Mouse (Mus musculus) liver, adult 2 months (tissue): ENCODE data around the gene A230050P20Rik. TPM values are rescaled to one million over a fixed set of nuclear protein-coding genes. Genes with fewer than 3 reads are reported as not detected.
"Not testable (repeated sequence)": the region's sequence is repeated elsewhere in the genome, so short reads cannot be mapped to it uniquely, and the experiment has no call there.

Experiments
- DNase-seq: peaks from one replicate; pipeline ENCODE4 v3.0.0-alpha.2; 2011; ENCODE audit warnings: low read depth, low spot score; ENCODE audit errors: extremely low read depth
- H3K27ac ChIP-seq: fragments of 200-500 bp; replicated peaks from 2 replicates; pipeline ENCODE4 v1.5.1; 2012; ENCODE audit warnings: low read depth, mild to moderate bottlenecking, control low read depth, inconsistent platforms, low read length; ENCODE audit not compliant: insufficient read depth
- H3K27me3 ChIP-seq: fragments of 200-500 bp; 2 replicates; pipeline ENCODE4 v1.6.1; 2012; ENCODE audit warnings: mild to moderate bottlenecking, moderate library complexity, low read length, inconsistent platforms; ENCODE audit not compliant: control insufficient read depth, insufficient read depth
- H3K36me3 ChIP-seq: fragments of 200-500 bp; 2 replicates; pipeline ENCODE4 v1.6.1; 2012; ENCODE audit warnings: low read length, inconsistent platforms; ENCODE audit not compliant: control insufficient read depth, insufficient read depth
- H3K4me1 ChIP-seq: fragments of 200-500 bp; 2 replicates; pipeline ENCODE4 v1.6.1; 2011; ENCODE audit warnings: low read length; ENCODE audit not compliant: control insufficient read depth, insufficient read depth
- H3K4me3 ChIP-seq: fragments of 200-500 bp; 2 replicates; pipeline ENCODE4 v1.5.1; 2011; ENCODE audit warnings: low read depth, mild to moderate bottlenecking, control low read depth, low read length, moderate library complexity; ENCODE audit not compliant: insufficient read depth
- H3K79me2 ChIP-seq: fragments of 200-500 bp; 2 replicates; pipeline ENCODE4 v1.6.1; 2012; ENCODE audit warnings: inconsistent platforms, mild to moderate bottlenecking, low read length, moderate library complexity; ENCODE audit not compliant: control insufficient read depth, insufficient read depth
- H3K9ac ChIP-seq: fragments of 200-500 bp; 2 replicates; pipeline ENCODE4 v1.6.1; 2012; ENCODE audit warnings: low read depth, mild to moderate bottlenecking, control low read depth, inconsistent platforms, low read length
- CTCF ChIP-seq: fragments of 200-500 bp; IDR thresholded peaks from 2 replicates; pipeline ENCODE4 v1.5.1; 2011; ENCODE audit warnings: low read depth, low read length, control low read depth
- POLR2A ChIP-seq: fragments of 200-500 bp; IDR thresholded peaks from 2 replicates; pipeline ENCODE4 v1.6.1; 2011; ENCODE audit warnings: low read length, control low read depth; ENCODE audit not compliant: insufficient read depth; ENCODE audit errors: extremely low read depth
- WGBS: fragments of 180-500 bp; shearing (Covaris S2); methylation state at CpG from one replicate; pipeline ENCODE4 v1.1.7; 2018; 5-methylcytosine and 5-hydroxymethylcytosine counted together
- polyA plus RNA-seq: library from polyadenylated mRNA; depleted of rRNA; stranded (reverse); fragments of >200 nt; gene quantifications from 2 replicates; pipeline ENCODE4 v1.2.3, GENCODE M21; 2012
- total RNA-seq: library from RNA; depleted of rRNA; stranded (reverse); fragments of >200 nt; gene quantifications from 2 replicates; pipeline ENCODE4 v1.2.3, GENCODE M21; 2014

The A230050P20Rik gene
- total and polyA plus RNA-seq, 2 experiments, result 14.8 to 186 TPM

DNA sequence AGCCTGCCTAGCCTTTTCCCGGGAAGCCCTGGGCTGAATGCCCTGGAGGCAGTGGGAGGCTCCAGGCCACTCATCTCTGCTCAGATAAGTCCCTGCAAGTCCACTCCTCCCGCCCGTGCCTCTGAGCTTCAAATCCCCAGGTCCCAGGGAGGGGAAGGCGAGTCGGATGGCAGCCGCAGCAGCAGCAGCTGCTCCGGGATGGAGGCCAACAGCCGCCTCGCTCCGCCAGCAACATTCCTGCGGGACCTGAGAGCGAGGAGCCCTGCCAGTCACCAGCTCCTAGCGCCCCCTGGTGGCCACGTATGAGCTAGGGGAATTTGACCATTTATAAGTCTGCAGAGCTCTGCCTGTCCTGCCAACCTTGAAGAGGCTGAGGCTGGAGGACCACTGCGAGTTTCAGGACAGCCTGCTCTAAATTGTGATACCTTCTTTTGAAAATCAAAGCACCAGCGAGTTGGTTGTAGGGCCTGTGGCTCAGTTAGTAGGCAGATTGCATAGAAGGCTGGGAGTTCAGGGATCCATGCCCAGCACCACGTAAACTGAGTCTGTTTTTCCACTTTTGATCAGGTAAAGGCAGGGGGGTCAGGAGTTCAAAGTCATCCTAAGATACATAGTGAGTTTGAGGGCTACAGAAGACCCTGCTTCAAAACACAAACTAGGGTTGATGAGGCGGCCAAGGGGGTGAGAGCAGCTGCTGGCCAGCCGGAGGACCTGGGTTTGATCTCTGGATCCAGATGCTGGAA, 37.4 kb upstream of the A230050P20Rik start:
- H3K79me2 ChIP-seq, result no peaks in the 10 kb centered on the region
- H3K27ac ChIP-seq, result no peak overlapping the region
- WGBS, result 17% methylated on average over 19 of the region's 19 CpGs
- TF ChIP-seq CTCF, result peak; percentile 95
- no peak for TF ChIP-seq POLR2A
- 0 out of 2 replicates have a peak overlapping the region, but pooled peaks have one; percentile 5 for H3K4me3 ChIP-seq
- no peaks in the 10 kb centered on the region for H3K36me3 ChIP-seq
- no peaks in the 10 kb centered on the region for H3K27me3 ChIP-seq
- no peak overlapping the region for H3K9ac ChIP-seq
- no peaks in the 10 kb centered on the region; the same call in 1 of the 2 replicates for H3K4me1 ChIP-seq
- peak; percentile 76 for DNase-seq

GRCm38 (mm10) chr9:20834881-20835280, 33.6 kb upstream of the A230050P20Rik start:
- 80% methylated on average over 1 of the region's 1 CpGs for WGBS
- DNase-seq, result no peak
- H3K27me3 ChIP-seq, result no peaks in the 10 kb centered on the region
- no peaks in the 10 kb centered on the region; the same call in 1 of the 2 replicates for H3K4me1 ChIP-seq
- no peaks in the 10 kb centered on the region for H3K36me3 ChIP-seq
- H3K9ac ChIP-seq, result no peak overlapping the region
- no peak overlapping the region for H3K4me3 ChIP-seq
- H3K79me2 ChIP-seq, result no peaks in the 10 kb centered on the region
- TF ChIP-seq POLR2A, result no peak
- no peak for TF ChIP-seq CTCF
- no peak overlapping the region for H3K27ac ChIP-seq

- not testable (repeated sequence) for H3K27me3 ChIP-seq, H3K9ac ChIP-seq, DNase-seq, H3K79me2 ChIP-seq, H3K4me1 ChIP-seq, H3K4me3 ChIP-seq, H3K36me3 ChIP-seq, H3K27ac ChIP-seq
- WGBS, result 89% methylated on average over 11 of the region's 11 CpGs
Observed at GRCm38 (mm10) chr9:20835431-20835954, 32.9 kb upstream of the A230050P20Rik start.

- no peaks in the 10 kb centered on the region for H3K79me2 ChIP-seq
- no peak for DNase-seq
- no peak overlapping the region for H3K27ac ChIP-seq
- H3K4me3 ChIP-seq, result no peak overlapping the region
- no peaks in the 10 kb centered on the region for H3K4me1 ChIP-seq
- TF ChIP-seq POLR2A (no peak), CTCF (no peak)
- no peak overlapping the region for H3K9ac ChIP-seq
- H3K27me3 ChIP-seq, result no peaks in the 10 kb centered on the region
- no peaks in the 10 kb centered on the region for H3K36me3 ChIP-seq
- WGBS, result 88% methylated on average over 9 of the region's 9 CpGs
Observed at GRCm38 (mm10) chr9:20837184-20837947, 31.1 kb upstream of the A230050P20Rik start.

DNA sequence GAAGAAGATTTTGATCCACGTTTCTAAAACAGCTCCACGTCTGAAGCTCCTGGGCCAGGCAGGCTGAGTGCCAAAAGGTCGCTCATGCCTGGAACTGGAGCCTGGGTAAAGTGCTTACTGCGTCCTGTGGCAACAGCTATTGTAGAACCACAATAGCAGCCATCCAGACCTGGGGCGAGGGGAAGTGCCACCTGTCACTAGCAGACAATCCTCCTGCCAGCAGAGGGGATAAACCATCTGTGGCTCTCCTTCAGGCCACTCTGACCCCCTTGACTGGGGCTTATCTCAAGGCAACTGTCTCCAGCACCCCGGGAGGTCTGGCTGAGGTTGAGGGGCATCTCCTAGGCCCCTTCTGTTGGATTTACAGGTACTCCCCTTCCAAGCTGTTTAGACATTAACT, 29.5 kb upstream of the A230050P20Rik start:
- Histone ChIP-seq H3K27me3 (no peaks in the 10 kb centered on the region), H3K36me3 (no peaks in the 10 kb centered on the region), H3K4me1 (no peaks in the 10 kb centered on the region), H3K79me2 (no peaks in the 10 kb centered on the region), H3K27ac (no peak overlapping the region), H3K4me3 (no peak overlapping the region), H3K9ac (no peak overlapping the region)
- no peak for DNase-seq
- WGBS, result 63% methylated on average over 6 of the region's 6 CpGs
- no peak for TF ChIP-seq CTCF
- TF ChIP-seq POLR2A, result no peak

GRCm38 (mm10) chr9:20842211-20842610, 26.2 kb upstream of the A230050P20Rik start:
- Histone ChIP-seq H3K27me3 (no peaks in the 10 kb centered on the region), H3K4me1 (no peaks in the 10 kb centered on the region), H3K4me3 (no peak overlapping the region), H3K9ac (no peak overlapping the region), H3K36me3 (no peaks in the 10 kb centered on the region), H3K79me2 (no peaks in the 10 kb centered on the region), H3K27ac (no peak overlapping the region)
- TF ChIP-seq POLR2A (no peak), CTCF (no peak)
- DNase-seq, result no peak
- WGBS, result 39% methylated on average over 4 of the region's 4 CpGs
